Mouse (Mus musculus) heart, embryonic 13.5 days (tissue): ENCODE data around the gene Mad2l2. TPM values are rescaled to one million over a fixed set of nuclear protein-coding genes. Genes with fewer than 3 reads are reported as not detected.

Source experiments
- ATAC-seq: fragments of 200-750 bp; cut with Nextera tagmentation; 2 replicates; pipeline ENCODE4 v1.8.0; 2017; ENCODE audit warnings: moderate TSS enrichment; ENCODE audit not compliant: insufficient number of reproducible peaks, low FRiP score, low TSS enrichment; ENCODE audit errors: extremely low read depth
- H3K27ac ChIP-seq: fragments of 300-500 bp; sonication (generic); replicated peaks from 2 replicates; pipeline ENCODE4 v1.5.1; 2015; ENCODE audit warnings: moderate library complexity, mild to moderate bottlenecking, inconsistent platforms
- H3K27me3 ChIP-seq: fragments of 300-500 bp; sonication (generic); replicated peaks from 2 replicates; pipeline ENCODE4 v1.6.1; 2015; ENCODE audit warnings: mild to moderate bottlenecking, inconsistent platforms
- H3K36me3 ChIP-seq: fragments of 300-500 bp; sonication (generic); 2 replicates; pipeline ENCODE4 v1.6.1; 2015; ENCODE audit warnings: mild to moderate bottlenecking, inconsistent platforms
- H3K4me1 ChIP-seq: fragments of 300-500 bp; sonication (generic); 2 replicates; pipeline ENCODE4 v1.6.1; 2015; ENCODE audit warnings: inconsistent platforms
- H3K4me2 ChIP-seq: fragments of 300-500 bp; sonication (generic); 2 replicates; pipeline ENCODE4 v1.6.1; 2015; ENCODE audit warnings: inconsistent platforms, mild to moderate bottlenecking, moderate library complexity
- H3K4me3 ChIP-seq: fragments of 300-500 bp; sonication (generic); 2 replicates; pipeline ENCODE4 v1.5.1; 2015; ENCODE audit warnings: moderate library complexity, mild to moderate bottlenecking, inconsistent platforms
- H3K9ac ChIP-seq: fragments of 300-500 bp; sonication (generic); 2 replicates; pipeline ENCODE4 v1.6.1; 2015; ENCODE audit warnings: inconsistent platforms, mild to moderate bottlenecking, moderate library complexity
- H3K9me3 ChIP-seq: fragments of 300-500 bp; sonication (generic); 2 replicates; pipeline ENCODE4 v1.6.1; 2016; ENCODE audit warnings: inconsistent platforms
- WGBS: fragments of 180-500 bp; shearing (Covaris S2); methylation state at CpG from one replicate; pipeline ENCODE4 v1.1.7; 2015; ENCODE audit warnings: mixed read lengths; 5-methylcytosine and 5-hydroxymethylcytosine counted together
- polyA plus RNA-seq: library from polyadenylated mRNA; unstranded; fragments of >200 nt; fragmentation: Nextera tagmentation; extraction: Ambion mirVana; gene quantifications from 2 replicates; pipeline ENCODE4 v1.2.1, GENCODE M21; 2015

Gene Mad2l2
- polyA plus RNA-seq: 33.3 and 39.0 TPM in 2 replicates

DNA sequence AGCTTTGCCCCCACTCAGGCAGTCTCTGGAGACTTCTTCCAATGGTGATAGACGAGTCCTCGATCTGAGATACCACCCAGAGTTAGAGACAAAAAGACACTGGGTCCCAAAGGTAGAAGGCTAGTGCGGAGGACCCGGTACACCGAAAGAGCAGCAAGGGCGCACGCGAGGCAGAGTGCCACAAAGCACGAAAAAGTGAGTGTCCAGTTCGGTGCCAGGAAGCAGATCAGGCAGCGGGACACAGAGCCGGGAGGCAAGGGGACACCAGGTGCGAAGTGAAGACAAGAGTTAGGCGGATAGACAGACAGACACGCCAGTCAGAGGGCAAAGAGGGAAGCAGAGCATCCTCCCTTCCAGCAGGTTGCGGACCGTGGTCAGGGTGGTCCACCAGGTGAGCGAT, at the start of gene Mad2l2:
Mad2l2 (plus strand) TSS at position 252 of the 400 bp plus-strand sequence.
- under 1% methylated on average over 18 of the region's 18 CpGs for WGBS
- Histone ChIP-seq H3K27ac (no peak within 1 kb of the TSS), H3K36me3 (no peaks in the 10 kb centered on the region), H3K27me3 (peaks cover 95% of the 10 kb centered on the region), H3K4me3 (peak within 1 kb of the TSS; percentile 63), H3K9ac (peak within 1 kb of the TSS; percentile 77), H3K9me3 (no peaks in the 10 kb centered on the region), H3K4me2 (peak within 1 kb of the TSS; percentile 96), H3K4me1 (peaks cover 16% of the 10 kb centered on the region)
- no peak for ATAC-seq

DNA sequence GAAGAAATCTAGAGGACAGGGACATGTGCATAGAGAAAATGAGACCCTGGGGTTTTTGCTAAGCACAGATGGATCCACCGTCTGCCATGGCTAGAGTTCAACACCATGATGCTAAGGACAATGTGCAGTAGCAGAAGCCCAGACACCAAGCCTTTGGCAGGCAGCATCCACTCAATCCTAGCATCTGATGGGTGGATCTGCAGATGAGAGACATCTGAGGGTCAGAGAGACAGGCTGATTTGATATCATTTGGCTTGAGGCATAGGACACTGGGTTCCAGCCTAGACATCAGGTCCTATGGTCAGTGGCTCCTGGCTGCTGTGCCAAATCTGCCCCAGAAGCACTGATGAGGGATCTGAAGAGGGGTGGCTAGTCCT, 49.6 kb upstream of the Mad2l2 start:
- H3K27me3 ChIP-seq: no peaks in the 10 kb centered on the region
- ATAC-seq: no peak
- no peak overlapping the region for H3K4me3 ChIP-seq
- no peaks in the 10 kb centered on the region for H3K9me3 ChIP-seq
- H3K4me2 ChIP-seq: no peak overlapping the region
- H3K27ac ChIP-seq: no peak overlapping the region
- 96% methylated on average over 1 of the region's 1 CpGs for WGBS
- H3K36me3 ChIP-seq: peaks cover 24% of the 10 kb centered on the region
- H3K4me1 ChIP-seq: peaks cover 31% of the 10 kb centered on the region
- H3K9ac ChIP-seq: no peak overlapping the region

DNA sequence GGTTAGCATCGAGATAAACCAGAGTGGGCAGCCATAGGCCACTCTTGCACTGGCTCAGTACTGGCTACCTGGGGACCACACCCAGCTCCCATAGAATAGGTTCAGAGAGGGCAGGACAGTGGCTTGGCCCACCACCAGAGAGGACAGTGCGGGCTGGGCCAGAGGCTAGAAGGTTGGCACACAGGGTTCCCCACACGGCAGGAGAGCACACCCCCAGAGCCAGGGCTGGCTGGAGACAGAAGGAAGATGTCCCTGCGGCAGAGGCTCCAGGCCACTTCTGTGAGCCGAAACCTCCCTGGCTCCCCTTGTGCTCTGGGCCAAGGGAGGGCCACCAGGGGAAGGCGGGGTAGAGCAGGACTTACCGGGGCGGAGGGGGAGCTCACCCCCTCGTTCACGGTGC, 49.0 kb upstream of the Mad2l2 start:
- WGBS: 90% methylated on average over 10 of the region's 10 CpGs
- ATAC-seq: no peak
- H3K9me3 ChIP-seq: no peaks in the 10 kb centered on the region

DNA sequence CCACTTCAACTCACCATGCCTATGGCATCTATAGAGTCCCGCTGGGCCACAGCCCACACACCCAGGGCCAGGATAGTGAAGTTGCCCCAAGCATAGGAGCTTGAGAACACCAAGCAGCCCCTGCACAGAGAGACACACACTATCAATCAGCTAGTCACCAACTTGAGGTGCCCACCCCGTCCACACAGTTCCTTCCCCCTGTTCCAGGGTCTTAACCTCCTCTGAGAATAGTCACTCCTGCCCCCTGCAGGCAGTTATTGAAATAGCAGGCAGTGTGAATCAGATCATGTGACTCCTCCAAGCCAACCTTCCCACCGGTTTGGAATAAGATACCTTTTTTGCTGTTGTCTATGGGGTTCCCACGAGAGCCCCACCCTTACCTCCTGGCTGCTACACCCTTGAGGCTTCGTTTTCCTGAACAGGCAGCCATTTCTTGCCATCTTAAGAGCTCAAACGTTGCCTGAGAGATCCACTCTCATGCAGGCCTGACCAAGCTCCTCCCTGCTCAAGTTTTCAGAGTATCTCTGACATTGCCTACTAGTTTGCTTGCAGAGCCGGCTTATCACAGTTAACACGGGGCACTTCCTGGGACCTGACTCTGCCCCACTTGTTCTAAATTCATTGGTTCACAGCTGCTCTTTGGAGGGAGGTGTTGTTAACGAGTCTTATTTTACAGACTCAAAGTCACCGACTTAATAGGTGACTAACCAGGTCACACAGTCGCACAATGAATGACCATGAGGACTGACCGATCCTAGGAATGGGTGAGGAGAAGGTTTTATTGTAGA, 47.7 kb upstream of the Mad2l2 start:
- no peak overlapping the region for H3K4me3 ChIP-seq
- H3K36me3 ChIP-seq: peaks cover 24% of the 10 kb centered on the region
- no peak overlapping the region; the same call in 1 of the 2 replicates for H3K9ac ChIP-seq
- H3K4me1 ChIP-seq: peaks cover 48% of the 10 kb centered on the region
- 41% methylated on average over 12 of the region's 12 CpGs for WGBS
- ATAC-seq: no peak
- H3K9me3 ChIP-seq: no peaks in the 10 kb centered on the region
- no peak overlapping the region for H3K27ac ChIP-seq
- no peak overlapping the region for H3K4me2 ChIP-seq
- H3K27me3 ChIP-seq: no peaks in the 10 kb centered on the region

More for the DNA sequence above, 49.0 kb upstream of the Mad2l2 start:
- no peak overlapping the region for H3K27ac ChIP-seq
- no peak overlapping the region for H3K4me3 ChIP-seq
- H3K4me1 ChIP-seq: peaks cover 37% of the 10 kb centered on the region
- no peaks in the 10 kb centered on the region for H3K27me3 ChIP-seq
- peaks cover 24% of the 10 kb centered on the region for H3K36me3 ChIP-seq
- no peak overlapping the region for H3K9ac ChIP-seq
- no peak overlapping the region for H3K4me2 ChIP-seq

DNA sequence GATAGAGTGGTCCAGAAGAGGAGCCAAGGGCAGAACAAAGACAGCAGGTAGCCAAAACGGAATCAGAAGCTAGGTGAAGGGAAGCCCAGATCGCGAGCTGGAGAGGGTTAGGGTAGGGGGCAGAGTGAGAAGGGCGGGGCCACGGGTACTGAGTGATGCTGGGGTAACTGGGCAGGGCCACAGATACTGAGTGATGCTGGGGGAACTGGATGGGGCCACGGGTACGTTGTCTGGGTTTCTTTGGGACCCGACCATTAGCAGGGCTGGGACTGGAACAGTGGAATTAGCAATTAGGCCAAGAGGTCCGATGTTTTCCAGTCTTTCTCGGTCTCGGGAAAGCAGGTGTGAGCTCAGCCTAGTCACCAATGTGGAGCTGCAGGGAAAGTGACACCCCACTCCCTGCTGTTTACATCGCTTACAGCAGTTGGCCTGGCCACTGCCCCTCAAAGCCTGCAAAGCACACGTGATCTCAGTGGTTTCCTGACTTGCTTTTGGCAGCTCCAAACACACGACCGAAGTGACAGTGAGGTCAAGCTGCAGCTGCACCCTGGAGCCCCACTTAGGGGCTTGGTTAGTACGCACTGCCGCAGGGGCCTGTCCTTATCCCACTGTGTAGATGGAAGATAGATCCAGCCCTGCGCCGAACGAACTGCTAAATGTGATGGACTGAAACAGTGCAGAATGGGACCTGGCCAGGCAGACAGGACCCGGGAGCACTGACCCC, 46.8 kb upstream of the Mad2l2 start:
- Histone ChIP-seq H3K27ac (peak overlapping the region; percentile 32; the same call in 1 of the 2 replicates), H3K4me2 (0 out of 2 replicates have a peak overlapping the region, but pooled peaks have one; percentile 15), H3K36me3 (peaks cover 24% of the 10 kb centered on the region), H3K9me3 (no peaks in the 10 kb centered on the region), H3K4me1 (peaks cover 52% of the 10 kb centered on the region), H3K27me3 (no peaks in the 10 kb centered on the region), H3K4me3 (no peak overlapping the region), H3K9ac (peak overlapping the region; percentile 47)
- no peak for ATAC-seq
- WGBS: 51% methylated on average over 21 of the region's 21 CpGs

DNA sequence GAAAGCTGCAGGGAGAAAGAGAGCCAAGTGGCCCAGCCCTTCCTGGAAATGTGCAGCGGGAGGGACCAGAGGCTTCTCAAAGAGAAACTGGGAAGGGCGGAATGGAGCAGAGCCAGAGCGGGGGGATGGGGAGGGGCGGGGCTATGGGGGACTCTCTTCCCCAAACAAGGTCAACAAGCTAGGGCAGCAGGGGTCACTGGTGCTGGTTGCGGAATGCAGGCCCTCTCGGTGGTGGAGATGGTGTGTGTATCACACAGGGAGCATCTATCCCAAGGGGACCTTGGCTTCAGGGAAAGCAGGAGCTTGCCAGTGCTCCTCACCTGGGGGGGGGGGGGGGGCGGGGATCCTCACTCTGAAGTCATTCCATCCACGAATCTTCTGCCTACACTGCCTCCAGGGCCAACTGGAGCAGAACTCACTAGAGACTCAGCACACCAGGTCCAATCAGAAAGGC, 45.9 kb upstream of the Mad2l2 start:
- Histone ChIP-seq H3K27me3 (no peaks in the 10 kb centered on the region), H3K36me3 (peaks cover 24% of the 10 kb centered on the region), H3K4me1 (peaks cover 52% of the 10 kb centered on the region), H3K9ac (peak overlapping the region; percentile 47; the same call in 1 of the 2 replicates), H3K27ac (no peak overlapping the region), H3K4me3 (no peak overlapping the region), H3K9me3 (no peaks in the 10 kb centered on the region), H3K4me2 (peak overlapping the region; percentile 15; the same call in 1 of the 2 replicates)
- ATAC-seq: no peak
- WGBS: 15% methylated on average over 8 of the region's 8 CpGs

DNA sequence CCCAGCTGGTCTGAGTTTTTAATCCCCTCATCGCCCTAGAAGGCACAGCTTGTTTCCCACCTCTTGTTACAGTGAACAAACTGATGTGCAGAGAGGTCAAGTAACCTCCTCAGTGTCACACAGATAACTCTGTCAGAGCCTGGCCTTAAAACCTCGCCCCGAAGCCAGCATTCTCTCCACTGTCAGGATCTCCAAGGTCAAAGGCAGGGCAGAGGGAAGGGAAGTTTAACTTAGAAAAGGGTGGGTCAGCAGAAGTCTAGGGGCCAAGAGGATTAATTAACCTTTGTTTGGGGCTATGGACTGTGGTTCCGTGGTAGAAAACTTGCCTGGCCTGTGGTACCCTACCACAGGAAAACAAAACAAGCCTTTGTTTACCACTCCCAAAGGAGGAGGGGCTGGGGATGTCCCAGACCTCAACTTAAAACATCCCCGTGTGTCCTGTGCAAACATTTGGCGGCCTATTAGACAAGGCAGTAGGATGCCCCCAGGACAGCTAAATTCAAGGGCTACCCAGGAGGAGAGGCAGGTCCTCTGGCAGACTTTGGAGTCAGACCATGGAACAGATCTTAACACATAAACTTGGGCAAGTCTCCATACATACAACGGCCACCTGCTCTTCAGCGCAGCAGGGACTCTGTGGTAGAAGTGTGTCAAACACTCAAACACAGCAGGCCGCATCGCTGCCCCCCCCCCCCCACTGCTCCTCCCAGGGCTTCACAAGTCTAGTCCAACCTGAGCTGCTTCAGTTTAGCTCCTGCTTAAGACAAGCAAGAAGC, 44.9 kb upstream of the Mad2l2 start:
- ATAC-seq: no peak
- Histone ChIP-seq H3K4me2 (no peak overlapping the region), H3K9ac (peak overlapping the region; percentile 44; the same call in 1 of the 2 replicates), H3K4me1 (peaks cover 52% of the 10 kb centered on the region), H3K9me3 (no peaks in the 10 kb centered on the region), H3K27ac (no peak overlapping the region), H3K36me3 (peaks cover 17% of the 10 kb centered on the region), H3K27me3 (no peaks in the 10 kb centered on the region), H3K4me3 (no peak overlapping the region)
- WGBS: 51% methylated on average over 10 of the region's 10 CpGs

DNA sequence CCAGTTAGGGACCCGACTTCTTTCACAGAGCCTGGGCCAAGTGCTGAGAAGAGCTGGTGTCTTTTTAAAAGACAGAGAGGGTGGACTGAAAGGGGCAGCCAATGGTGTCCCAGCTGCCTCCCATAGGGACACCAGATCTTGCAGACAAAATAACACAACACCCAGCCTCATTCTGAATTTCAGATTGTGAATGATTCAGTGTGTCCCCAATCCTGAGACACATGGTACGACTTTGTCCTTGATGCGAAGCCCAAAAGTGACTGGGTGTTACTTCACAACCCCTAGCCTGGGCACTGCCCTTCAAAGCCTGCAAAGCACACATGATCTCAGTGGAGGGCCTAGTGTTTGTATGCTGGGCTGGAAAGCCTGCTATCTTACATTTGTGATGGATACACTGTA, 44.3 kb upstream of the Mad2l2 start:
- 79% methylated on average over 3 of the region's 3 CpGs for WGBS
- ATAC-seq: no peak

DNA sequence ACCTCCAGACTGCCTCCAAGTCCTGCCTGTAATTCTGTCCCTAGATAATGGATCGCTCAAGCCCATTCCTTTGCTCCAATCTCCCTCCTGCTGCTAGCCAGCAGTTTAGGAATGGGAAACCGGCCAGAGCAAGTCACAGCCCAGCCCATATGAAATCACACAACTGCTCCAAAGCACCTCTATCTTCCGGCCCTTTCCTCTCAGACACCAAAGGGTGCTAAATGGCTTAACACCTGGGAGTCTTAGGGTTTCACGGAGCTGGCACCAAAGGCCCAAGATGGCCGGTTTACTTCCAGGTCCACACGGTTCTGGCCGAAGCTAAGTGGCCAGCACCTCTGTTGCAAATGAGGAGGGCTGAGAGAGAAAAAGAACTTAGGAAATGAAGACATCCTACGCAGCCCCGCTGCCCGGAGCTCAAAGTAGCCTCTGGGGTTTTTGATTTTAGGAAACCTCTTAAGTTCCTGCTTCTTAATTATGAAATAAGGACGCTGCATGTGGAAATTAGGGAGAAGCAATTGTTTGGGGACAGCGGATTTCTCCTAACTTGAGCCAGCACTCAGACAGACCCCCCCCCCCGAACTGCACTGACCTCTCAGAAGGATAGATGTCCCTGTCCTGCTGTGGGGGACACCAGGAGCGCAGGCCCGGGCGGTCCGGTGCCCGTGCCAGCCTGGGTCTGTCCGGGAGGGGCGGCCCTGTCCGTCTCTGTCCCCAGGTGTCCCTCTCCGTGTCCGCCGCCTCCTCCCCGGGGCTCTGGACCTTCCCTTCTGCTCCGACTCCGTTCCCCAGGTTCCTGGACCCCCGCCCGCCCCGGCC, 42.9 kb upstream of the Mad2l2 start:
- Histone ChIP-seq H3K27ac (peak overlapping the region; percentile 77), H3K9ac (peak overlapping the region; percentile 93), H3K9me3 (no peaks in the 10 kb centered on the region), H3K4me2 (peak overlapping the region; percentile 81), H3K4me1 (peaks cover 52% of the 10 kb centered on the region), H3K27me3 (no peaks in the 10 kb centered on the region), H3K36me3 (no peaks in the 10 kb centered on the region; the same call in 1 of the 2 replicates), H3K4me3 (peak overlapping the region; percentile 80)
- peak; percentile 42 for ATAC-seq
- 3% methylated on average over 30 of the region's 30 CpGs for WGBS

More for the DNA sequence above, 44.3 kb upstream of the Mad2l2 start:
- H3K4me1 ChIP-seq: peaks cover 52% of the 10 kb centered on the region
- H3K4me2 ChIP-seq: no peak overlapping the region
- H3K27me3 ChIP-seq: no peaks in the 10 kb centered on the region
- peaks cover 11% of the 10 kb centered on the region for H3K36me3 ChIP-seq
- H3K9ac ChIP-seq: peak overlapping the region; percentile 44; the same call in 1 of the 2 replicates
- no peak overlapping the region for H3K4me3 ChIP-seq
- H3K27ac ChIP-seq: no peak overlapping the region
- H3K9me3 ChIP-seq: no peaks in the 10 kb centered on the region

DNA sequence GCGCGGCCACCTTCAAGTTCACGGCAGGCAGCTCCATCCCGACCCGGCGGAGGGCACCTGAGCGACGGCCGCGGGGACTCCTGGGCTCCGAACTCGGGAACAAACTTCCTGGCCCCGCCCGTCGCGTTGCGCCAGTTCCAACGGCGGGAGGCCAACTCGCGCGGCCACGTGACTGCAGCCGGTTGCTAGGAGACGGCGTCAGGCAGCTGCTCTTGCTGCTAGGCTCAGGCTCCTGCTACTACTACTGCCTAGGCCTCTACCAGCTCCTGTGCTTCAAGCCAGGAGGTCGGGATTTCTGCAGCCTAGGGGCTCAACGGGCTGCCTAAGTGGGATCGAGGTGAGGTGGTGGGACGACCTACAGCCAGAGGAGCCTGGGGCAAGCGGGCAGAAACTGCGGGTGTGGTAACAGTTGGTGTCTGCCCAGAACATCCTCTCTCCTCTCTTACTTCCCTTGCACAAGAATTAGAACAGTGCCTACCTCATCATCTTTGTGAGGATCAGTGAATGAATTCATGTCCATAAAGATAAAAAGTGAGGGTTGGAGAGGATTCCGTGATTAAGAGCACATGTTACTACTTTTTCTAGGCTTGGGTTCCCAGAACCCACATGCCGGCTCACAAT, 42.2 kb upstream of the Mad2l2 start, which contains the start of gene Agtrap:
Agtrap (minus strand) TSS at position 125 of the 621 bp plus-strand sequence.
- Histone ChIP-seq H3K4me2 (peak within 1 kb of the TSS; percentile 81), H3K36me3 (no peaks in the 10 kb centered on the region; the same call in 1 of the 2 replicates), H3K27me3 (no peaks in the 10 kb centered on the region), H3K27ac (peak within 1 kb of the TSS; percentile 77), H3K9me3 (no peaks in the 10 kb centered on the region), H3K4me3 (peak within 1 kb of the TSS; percentile 80), H3K9ac (peak within 1 kb of the TSS; percentile 93), H3K4me1 (peaks cover 45% of the 10 kb centered on the region)
- WGBS: 6% methylated on average over 34 of the region's 34 CpGs
- ATAC-seq: peak; percentile 88
